Mouse (Mus musculus) heart, adult 2 months (tissue): ENCODE results near the gene Myo1d.

Experiments used
- CTCF ChIP-seq: fragments of 200-600 bp; IDR thresholded peaks from 2 replicates; pipeline ENCODE4 v1.8.1; 2022; ENCODE audit warnings: antibody characterized with exemption, mild to moderate bottlenecking, moderate library complexity
- POLR2A ChIP-seq: fragments of 200-500 bp; IDR thresholded peaks from 2 replicates; pipeline ENCODE4 v1.6.1; 2011; ENCODE audit warnings: mild to moderate bottlenecking, low read depth, low read length, control low read depth; ENCODE audit not compliant: insufficient read depth

GRCm38 (mm10) chr11:80784294-80784743 is 4.5 kb upstream of the Myo1d start:
- TF ChIP-seq CTCF (no peak), POLR2A (no peak)
